Mouse (Mus musculus): ENCODE measurements around the gene Tnrc18.

DNA sequence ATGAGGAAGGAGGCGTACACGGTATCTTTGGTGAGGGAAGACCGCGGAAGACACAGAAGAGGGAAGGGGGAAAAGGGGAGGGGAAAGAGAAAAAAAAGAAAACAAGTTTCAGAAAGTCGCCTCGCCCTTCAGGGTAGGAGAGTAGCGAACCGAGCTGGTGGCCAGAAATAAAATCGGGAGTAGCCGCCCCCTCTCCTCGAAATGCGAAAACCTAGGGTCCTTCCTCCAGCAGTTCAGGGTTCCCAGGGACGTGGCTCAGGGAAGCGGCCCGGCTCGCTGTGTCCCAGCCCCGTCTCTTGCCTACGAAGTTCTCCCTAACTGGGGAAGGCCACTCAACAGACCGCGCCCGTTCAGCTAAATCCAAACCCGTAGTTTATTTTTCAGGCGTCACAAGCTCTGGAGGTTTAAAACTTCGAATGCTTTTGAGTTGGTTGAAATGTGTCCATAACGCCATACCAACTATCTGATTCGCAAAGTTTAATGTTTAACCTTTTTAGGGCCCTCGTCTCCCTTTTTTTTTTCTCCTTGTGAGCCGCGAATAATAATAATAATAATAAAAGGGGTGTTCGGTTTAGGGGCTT, 2.0 kb downstream of the Tnrc18 start:
- no peak for TF ChIP-seq POLR2A (IDR thresholded peaks at IDR 0.05; ENCODE audit: control insufficient read depth, low read depth, low read length)
- no peak for TF ChIP-seq CTCF (IDR thresholded peaks at IDR 0.05; ENCODE audit: control insufficient read depth, insufficient read depth, insufficient replicate concordance, low read depth, low read length)

Measured in testis, adult 2 months (tissue).